Mouse (Mus musculus) c-Kit-positive CD71-positive TER-119-negative erythroid progenitor cells, embryonic 14.5 days (primary cell): ENCODE data around the gene Golga2.

Experiments used
- DNase-seq: peaks from one replicate; pipeline ENCODE4 v3.0.0-alpha.2; 2013; ENCODE audit warnings: low read depth

The Golga2 gene

DNA sequence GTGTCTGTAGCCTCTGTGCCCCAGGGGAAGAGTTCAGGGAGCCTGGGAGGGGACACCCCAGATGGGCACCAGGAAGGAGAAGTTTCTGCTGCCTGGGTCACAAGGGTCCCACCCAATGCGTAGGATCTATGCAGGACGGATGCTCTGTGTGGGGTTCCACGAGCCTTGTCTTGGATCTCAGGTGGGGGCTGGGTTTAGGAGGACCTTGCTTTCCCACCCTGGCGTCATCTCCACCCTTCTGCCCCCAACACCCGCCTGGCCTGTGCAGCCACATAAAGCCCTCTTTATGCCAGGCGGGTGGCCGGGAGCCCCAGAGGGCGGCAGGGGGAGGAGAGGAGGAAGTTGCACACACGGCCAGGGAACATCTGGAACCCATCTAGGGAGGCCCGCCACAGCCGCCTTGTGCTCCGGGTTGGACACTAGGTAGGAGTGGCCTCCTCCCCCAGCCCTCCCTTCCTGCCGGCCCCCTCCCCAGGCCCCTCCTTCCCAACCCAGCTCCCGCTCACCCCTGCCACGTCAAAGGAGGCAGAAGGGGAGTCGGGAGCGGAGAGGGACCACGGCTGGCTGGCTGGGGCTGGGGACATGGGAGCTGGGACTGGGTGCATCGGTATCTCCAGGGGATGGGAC, 30.7 kb downstream of the Golga2 start:
- DNase-seq: no peak

DNA sequence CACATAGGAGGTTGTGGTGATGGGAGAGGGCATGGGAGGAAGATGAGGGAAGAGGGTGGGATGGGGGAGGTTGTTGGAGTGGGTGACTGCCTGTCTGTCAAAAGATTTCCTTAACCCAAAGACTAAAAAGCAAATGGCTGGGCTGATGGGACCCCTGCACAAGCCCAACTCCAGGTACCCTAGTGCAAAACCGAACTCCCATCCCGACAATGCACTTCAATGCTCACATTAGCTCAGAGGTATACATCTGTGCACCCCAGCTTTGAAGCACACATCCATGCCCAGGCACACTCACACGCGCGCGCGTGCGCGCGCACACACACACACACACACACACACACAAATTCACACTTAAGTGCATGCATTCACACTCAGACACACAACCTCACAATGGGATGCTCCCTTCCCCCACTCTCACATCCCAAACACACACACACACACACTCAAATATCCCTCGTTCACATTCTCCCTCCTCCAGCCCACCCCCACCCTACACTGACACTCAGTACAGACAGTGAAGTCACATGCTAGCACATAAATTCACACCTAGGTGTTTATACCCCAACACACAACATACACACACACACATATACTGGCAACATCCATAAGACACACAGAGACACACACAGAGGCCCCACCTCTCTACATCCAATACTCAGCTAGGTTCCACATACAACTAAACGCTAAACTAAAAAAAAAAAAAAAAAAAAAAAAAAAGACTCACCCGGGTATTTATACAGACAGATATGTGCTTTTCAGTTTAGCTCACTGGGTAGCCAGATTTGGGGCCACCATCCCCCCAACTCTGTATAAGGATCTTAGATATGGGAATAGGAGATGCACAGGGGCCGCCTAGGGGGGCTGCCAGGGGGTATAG, 31.8 kb downstream of the Golga2 start:
- no peak for DNase-seq

DNA sequence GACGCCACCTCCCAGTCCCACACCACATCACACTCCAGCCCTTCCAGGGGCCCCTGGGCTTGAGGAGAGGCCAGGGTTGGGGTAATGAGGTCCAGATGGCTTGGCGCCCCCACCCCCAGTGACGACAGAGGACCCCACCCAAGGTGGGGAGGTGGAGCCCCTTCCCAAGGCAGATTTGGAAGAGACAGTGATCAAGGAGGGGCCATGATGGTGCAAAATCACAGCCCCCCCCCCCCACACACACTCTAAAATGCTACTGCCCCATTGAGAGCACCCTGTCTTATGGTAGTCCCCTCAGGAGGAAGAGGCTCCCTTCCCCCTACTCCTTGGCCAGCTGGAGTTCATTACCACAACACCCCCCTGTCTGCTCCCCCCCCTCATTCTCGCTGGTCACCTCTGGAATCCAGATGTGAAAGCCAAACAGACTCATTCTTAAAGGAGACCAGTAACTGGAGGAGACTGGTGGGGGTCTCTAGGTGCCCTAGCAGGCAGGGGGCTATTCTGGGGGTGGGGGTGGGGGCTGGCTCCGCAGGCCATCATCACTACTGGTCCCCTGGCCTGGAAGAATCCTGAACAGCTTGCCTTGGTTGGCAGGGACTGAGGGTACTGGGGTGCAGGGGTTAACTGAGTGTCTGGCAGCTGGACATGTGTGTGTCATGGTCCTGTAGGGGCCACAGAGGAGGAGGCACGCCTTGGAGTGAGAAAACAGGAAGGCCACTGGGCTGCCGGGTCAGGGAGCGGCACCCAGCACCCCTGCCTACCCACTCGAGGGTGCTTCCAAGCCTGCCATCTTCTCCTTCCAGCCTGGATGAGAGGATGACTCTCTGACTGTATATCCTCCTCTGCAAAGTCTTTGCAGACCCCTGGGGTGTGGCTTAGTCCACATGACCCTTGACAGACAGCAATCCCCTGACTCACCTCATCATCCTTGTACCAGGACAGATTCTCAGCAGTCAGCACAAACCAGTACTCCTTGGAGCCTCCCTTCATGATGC, 32.7 kb downstream of the Golga2 start:
- no peak for DNase-seq

DNA sequence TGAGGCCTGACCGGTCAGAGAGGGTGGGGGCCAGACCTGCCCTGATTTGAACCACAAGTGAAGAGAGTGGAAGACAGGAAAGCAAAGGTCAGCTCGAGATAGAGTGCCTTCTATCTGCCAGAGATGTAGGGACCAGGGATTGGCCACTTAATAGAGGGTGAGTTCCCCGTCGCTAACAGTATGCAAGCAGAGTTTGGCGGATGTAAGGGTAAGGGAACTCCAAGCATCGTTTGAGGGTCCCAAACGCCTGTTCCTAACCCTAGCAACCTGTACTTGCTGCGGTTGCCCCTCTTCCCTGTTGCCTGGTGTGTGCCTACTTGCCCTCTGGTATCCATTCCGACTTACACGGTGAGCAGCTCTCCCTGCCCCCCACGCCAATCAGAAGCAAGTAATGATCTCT, 33.5 kb downstream of the Golga2 start:
- no peak for DNase-seq

DNA sequence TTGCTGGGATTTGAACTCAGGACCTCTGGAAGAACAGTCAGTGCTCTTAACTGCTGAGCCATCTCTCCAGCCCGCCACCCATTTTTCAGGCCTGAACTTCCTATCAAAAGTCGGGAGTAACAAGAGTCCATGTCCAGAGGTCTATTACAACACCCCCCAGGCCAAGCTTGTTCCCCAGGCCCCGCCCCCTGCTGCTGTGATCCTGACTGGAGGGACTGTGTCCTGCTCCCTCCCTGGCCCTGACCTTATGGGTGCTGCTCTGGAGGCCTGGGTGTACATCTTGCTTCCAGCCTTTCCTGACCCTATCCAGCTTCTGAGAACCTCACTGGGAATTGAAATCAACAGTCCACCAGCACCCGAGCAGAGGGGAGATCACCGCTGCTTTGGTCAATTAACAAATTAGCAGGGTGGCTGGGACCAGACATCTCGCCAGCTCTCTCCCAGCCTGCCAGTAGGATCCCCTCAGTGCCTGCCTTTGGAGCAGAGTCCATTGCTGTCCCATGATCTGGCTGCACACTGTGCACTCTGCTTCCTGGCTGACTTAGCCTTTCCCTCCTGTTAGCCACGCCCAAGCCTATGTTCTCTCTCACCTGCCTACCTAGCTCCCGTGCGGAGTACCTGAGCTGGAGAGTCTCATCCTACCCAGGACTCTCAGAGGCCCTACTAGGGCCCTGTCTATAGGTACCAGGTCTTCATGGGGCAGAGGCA, 34.6 kb downstream of the Golga2 start:
- DNase-seq: no peak

DNA sequence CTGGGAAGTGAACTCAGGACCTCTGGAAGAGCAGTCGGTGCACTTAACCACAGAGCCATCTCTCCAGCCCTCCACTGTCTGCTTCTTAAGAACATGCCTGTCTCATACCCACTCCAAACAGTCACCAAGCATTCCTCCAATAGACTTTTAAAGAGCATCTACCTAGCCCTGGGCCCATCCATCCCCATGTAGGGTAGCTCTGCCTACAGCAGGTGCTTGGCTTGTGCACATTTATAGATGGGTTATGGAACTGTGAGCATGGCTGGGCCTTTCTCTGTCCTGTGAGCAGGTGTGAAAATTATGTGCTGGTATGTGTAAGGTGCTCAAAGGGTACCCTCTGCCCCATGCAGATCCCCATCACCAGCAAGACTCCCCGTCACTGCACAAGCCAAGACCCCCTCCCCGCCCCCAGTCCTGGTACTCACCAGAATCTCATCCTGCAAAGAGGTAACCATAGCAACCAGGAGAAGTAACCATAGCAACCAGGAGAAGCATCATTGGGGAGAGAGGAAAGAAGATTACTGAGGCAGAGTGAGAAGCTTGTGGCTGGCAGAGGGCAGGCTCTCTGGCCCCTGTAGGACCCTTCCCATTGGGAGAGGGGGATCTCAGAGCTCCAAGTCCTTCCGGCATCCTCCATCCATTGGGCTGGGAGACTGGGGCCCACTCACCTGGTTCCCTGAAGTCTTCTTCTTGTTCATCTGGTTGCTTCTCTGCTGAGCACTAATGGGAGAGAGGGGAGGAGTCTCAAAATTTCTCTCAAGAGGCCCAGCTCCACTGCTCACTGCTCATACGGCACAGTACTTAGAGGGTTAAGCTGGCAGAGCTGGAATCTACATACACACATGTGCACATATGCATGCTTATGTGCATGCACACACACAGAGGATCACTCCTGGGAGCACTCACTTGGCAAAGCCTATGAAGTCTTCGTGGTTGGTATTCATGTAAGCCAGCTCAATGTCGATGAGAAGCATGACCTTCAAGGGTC, 35.9 kb downstream of the Golga2 start:
- DNase-seq: no peak

DNA sequence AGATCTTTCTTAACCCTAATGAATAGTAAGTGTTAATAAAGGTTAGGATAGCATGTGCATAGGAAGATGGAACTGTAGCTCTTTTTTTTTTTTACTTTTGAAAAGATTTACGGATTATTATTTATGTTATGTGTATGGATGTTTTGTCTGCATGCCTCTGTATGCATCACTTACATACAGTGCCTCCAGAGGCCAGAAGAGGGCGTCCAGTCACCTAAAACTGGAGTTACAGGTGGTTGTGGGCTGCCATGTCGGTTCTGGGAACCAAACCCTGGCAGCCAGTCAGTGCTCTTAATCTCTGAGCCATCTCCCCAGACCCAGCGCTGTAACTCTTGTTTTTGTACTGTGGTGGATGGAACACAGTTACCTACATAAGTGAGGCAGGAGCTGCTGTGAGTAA, 37.1 kb downstream of the Golga2 start:
- no peak for DNase-seq

DNA sequence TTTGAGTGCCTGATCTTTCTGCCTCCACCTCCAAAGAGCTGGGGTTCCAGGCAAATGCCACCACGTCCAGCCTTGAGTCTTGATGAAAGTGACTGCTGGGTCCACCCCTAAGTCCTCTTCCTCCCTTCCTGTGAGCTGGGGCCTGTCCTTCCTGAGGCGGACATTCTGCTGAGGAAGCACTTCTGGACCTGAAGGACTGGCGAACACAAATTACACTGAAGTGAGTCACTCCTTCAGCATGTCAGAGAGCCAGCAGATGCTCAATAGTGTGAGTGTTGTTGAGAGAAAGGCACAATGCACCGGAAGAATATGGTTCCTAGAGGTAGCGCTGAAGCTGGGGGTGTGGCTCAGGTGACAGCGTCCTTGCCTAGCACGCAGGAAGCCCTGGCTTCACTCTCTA, 38.2 kb downstream of the Golga2 start:
- DNase-seq: no peak

DNA sequence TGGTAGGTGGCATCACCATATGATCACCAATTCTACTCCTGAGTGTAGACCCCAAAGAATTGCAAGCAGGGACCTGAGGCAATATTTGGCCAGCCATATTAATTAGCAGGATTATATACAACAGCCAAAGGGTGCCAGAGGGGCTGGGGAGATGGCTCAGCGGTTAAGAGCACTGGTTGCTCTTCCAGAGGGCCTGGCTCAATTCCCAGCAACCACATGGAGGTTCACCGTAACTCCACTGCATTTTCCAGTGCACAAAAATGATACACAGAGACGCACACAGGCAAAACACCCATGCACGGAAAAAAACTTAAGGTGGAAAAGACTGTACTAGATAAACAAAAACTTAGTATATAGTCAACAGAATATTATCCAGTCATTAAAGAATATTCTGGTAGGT, 40.0 kb downstream of the Golga2 start:
- no peak for DNase-seq

DNA sequence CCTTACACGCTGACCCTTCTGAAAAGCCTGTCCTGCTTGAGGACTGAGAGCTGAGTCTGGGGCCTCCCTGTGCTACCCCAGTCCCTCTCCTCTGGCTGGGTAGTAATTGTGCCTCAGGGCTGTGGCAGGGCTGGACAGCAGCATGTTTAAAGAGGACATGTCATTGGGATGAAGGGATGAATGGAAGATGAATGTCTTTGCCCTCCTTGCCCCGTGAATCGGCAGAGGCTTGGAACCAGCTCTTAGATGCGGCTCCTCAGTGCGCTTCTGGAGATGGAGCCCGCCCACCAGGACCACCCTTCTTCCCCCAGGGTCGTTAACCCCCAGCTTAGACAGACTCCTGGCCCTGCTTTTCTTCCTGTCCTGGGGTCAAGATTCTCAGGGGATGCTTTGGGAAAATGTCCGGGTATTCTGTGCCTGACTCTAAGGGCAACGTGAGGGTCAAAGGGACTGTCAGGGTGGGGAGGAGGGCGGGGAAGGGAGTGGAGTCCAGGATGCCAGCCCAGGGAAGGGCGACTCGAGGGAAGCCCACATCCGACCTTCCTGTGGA, 41.8 kb downstream of the Golga2 start:
- DNase-seq: no peak

DNA sequence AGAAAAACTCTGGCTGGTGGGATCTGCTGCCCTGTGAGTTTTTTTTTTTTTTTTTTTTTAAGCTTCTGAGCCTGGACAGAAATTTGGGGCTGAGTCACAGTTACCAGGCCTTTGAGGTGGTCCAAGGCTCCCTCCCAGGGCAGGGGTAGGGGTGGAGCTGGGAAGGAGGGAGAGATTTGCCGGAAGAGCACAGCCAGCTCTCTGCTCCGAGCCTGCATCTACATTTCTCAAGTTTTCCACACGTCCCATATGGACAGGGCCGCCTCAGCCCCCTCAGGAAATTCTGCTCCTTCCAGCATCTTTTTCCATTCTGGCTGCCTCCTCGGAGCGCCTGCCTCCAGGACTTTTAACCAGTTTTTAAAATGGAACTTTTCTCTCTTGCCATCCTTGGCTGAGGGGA, 42.3 kb downstream of the Golga2 start:
- no peak for DNase-seq

DNA sequence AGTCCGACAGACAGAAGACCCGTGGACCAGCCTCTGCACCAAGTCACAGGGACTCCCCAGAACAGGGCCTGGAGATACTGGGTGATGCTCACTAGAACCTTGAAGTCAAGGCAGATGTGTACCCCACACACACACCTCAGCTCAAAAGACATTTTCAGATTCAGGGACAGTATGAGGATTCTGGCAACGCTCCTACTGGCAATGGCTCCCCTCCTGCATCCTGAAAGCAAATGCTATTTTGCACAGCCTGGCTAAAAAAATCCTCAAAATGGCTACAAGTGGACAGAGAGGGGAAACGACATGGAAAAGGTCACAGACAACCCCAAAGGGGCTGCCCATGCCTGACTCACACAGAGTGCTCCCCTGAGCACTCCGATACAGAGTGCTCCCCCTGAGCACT, 45.0 kb downstream of the Golga2 start:
- no peak for DNase-seq

DNA sequence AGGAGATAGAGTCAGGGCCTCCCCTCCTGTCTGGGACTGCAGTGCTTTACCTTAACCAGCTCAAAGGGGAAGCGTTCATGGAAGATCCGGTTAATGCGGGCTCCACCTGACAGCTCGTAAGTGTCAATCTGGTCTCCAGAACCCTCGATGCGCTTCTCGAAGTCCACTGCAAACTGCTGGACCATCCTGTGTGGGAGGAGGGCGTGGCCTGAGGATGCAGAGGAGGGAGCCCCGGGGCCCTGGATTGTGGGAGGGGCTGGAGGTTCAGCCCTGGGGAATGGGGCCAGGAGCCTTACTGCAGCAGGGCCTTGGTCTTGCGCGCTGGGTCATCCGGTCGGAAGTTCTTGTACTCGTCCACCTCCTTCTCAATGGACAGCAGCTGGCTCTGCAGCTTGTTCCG, 48.7 kb downstream of the Golga2 start:
- no peak for DNase-seq

DNA sequence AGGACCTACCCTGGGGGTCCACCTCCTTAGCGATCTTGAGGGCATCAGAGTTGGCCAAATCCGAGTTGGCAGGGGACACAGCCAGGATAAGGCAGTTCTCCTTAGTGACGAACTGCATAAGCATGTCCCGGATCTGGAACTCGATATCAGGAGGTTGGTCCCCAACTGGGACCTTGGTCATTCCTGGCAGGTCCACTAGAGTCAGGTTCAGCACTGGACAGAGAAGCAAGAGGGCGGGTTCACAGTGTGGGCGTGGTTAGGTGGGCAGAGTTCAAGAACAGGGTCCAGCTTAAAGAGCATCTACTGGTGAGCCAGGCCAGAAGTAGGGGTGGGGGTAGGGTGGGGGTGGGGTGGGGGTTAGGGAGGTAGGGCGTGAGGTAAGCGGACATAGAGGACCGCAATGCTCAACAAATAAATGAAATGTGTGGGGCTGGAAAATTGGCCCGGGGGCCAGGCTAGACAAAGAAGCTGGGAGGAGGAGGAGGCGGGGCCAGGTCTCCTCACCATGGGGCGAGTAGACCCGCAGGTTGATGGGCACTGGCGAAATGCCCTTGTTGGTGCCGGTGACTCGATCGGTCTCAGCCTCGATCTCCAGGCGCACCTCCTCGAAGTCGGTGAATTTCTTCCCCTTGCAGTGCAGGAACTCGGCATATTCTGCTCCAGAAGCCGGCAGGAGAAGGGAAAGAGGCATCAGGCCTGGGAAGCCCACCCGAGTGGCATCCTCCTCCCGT, 52.9 kb downstream of the Golga2 start:
- DNase-seq: no peak

DNA sequence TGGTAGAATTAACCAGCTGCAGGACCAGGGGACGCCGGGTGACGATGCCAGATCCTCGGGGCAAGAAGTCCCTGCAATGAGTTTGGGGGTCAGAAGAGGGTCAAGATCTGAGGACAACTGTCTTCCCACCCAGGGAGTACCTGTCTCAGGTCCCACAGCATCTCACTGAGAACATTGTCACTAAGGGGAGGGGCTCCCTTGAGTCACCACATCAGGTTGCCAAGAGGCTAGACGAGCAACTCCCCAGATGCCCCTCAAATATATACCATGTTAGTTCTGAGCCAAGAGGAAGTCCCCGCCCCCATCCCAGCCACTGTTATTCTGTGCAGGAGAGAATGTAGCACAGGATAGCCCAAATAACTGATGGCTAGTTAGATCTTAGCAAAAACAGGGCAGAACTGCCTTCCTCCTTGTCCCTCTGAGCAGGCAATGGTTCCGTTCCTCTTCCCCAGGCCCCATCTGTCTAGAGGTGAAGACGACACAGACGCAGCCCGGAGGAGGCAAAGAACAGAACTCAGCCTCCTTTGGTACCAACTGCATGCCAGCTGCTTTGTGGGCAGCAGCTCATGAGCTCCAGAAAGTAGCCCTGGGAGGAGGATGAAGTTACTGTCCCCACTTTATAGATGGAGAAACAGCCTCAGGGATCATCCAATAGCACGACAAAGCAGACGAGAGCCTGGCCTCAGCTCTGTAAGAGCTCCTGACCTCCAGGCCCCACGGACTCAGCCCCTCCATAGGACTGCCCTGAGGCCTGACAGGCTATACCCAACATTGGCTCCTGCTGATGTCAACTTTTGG, 53.9 kb downstream of the Golga2 start:
- DNase-seq: no peak

DNA sequence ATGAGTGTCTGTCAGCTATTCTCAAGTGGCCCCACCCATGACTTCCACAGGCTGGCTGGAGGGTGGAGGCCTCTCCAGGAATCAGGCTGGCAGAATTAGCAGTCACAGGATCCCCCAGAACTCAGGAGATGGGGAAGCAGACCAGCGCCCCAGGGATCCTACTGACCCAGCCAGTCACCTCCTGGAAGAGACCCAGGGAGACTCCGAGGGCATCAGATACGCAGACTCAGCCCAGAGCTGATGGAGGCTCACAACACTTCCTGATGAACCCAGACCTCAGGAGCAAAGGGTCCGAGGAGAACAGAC, 54.4 kb downstream of the Golga2 start:
- no peak for DNase-seq

DNA sequence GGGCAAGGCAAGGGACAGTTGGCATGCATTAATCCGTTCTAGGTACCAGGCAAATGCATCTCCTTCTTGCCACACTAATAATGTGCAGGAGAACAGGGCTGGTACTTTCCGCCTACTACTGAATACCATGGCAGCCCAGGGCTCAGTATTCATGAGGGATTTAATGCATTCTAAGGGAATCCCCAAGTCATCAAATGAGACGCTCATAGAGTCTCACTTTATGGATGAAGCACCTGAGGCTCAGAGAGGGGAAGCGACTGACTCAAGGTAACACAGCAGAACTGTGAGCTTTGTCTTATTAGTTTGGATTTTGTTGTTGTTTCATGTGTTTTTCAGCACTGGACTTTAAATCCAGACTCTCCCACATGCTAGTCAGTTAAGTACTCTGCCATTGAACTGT, 54.9 kb downstream of the Golga2 start:
- DNase-seq: no peak

DNA sequence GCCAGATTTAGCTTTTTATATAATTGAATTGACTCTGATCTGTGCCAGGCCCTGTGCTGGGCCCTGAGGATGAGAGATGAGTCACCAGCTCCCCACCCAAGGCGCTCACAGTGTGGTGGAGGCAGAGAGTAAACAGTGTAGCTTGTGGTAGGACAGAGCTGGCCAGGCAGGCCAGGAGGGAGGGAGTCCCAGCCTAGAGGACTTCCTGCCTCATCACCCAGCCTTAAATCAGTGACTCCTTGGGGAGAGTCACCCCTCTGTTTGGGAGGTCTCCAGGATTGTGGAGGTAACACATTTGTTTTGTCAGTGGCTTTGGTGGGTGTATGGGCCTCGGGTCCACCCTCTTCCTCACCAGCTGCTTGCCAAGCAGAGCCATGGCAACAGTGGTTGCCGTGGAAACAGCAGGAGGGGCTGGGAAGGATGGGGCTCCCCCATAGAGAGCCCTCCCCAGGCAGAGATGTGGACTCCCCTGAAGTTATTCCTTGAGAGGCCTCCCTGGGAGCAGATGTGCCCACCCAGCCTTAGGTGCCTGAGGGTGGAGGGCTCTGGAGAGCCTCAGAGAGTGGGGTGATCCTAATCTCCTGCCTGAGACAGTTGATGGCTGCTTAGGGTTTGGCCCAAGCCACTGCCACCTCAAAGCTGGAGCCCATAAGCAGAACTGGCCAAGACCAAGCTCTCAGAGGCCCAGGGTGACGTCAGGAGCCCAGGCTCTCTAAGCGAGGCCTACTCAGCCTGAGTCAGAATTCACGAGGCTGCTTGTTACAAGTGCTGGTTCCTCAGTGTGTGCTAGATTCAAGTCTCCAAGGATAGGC, 55.6 kb downstream of the Golga2 start:
- no peak for DNase-seq
